Mouse (Mus musculus): ENCODE measurements at regions not wholly inside any gene's neighbourhood (a gene's known extent, or its start where the extent isn't known, plus 50 kb on each side); places are given as distances from the start of the nearest gene placed in this dataset.

DNA sequence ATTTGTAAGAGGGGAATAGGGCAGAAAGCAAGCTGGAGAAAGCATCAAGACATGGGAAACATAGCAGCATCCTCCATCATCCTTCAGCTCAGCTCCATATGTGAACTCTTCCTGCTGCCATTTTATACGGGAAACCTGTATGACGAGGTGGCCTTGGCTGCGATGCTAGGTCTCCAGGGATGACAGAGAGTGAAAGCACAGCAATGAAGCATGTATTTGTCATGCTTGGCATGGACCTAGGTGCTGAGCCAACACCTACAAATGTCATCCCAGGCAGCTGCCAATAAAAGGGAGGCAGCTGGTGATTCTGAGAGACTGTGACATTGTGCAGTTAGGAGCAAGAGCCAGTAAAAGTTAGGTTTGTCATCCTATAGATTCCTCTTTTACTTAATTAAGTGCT, 51.0 kb upstream of the Akirin2 start:
- DNase-seq = no peak
